Mouse (Mus musculus) spleen, adult 2 months (tissue): ENCODE results near the gene Cic.

Source experiments
- CTCF ChIP-seq: fragments of 200-500 bp; IDR thresholded peaks from 2 replicates; pipeline ENCODE4 v1.5.1; 2011; ENCODE audit warnings: mild to moderate bottlenecking, inconsistent platforms; ENCODE audit not compliant: insufficient read depth, insufficient read length, insufficient replicate concordance; ENCODE audit errors: extremely low read depth
- POLR2A ChIP-seq: fragments of 200-500 bp; IDR thresholded peaks from 2 replicates; pipeline ENCODE4 v1.6.1; 2011; ENCODE audit warnings: low read depth, low read length, inconsistent platforms

- no peak for TF ChIP-seq POLR2A
- no peak for TF ChIP-seq CTCF
Measured at GRCm38 (mm10) chr7:25275555-25276298, 8.2 kb downstream of the Cic start.
